Mouse (Mus musculus) stomach, embryonic 14.5 days (tissue): Measurements from ENCODE around the gene Vti1a. TPM values are rescaled to one million over a fixed set of nuclear protein-coding genes. Genes with fewer than 3 reads are reported as not detected.

ENCODE experiments used
- ATAC-seq: fragments of 200-750 bp; cut with Nextera tagmentation; 2 replicates; pipeline ENCODE4 v1.8.0; 2017; ENCODE audit warnings: low read depth, moderate TSS enrichment; ENCODE audit not compliant: insufficient number of reproducible peaks, insufficient read depth, low FRiP score
- H3K27ac ChIP-seq: fragments of 300-500 bp; sonication (generic); 2 replicates; pipeline ENCODE4 v1.5.1; 2014; ENCODE audit warnings: mild to moderate bottlenecking, low read length, moderate library complexity, mixed read lengths
- H3K27me3 ChIP-seq: fragments of 300-500 bp; sonication (generic); 2 replicates; pipeline ENCODE4 v1.6.1; 2014; ENCODE audit warnings: low read length, control low read depth, mixed read lengths; ENCODE audit not compliant: control insufficient read depth, insufficient read depth
- H3K36me3 ChIP-seq: fragments of 300-500 bp; sonication (generic); 2 replicates; pipeline ENCODE4 v1.6.1; 2014; ENCODE audit warnings: mild to moderate bottlenecking, control low read depth, low read length, moderate library complexity, mixed read lengths; ENCODE audit not compliant: control insufficient read depth, insufficient read depth
- H3K4me1 ChIP-seq: fragments of 300-500 bp; sonication (generic); 2 replicates; pipeline ENCODE4 v1.6.1; 2014; ENCODE audit warnings: low read length, control low read depth, mixed read lengths; ENCODE audit not compliant: control insufficient read depth, insufficient read depth
- H3K4me2 ChIP-seq: fragments of 300-500 bp; sonication (generic); replicated peaks from 2 replicates; pipeline ENCODE4 v1.6.1; 2014; ENCODE audit warnings: low read depth, low read length, control low read depth
- H3K4me3 ChIP-seq: fragments of 300-500 bp; sonication (generic); 2 replicates; pipeline ENCODE4 v1.5.1; 2014; ENCODE audit warnings: low read depth, low read length, control low read depth
- H3K9ac ChIP-seq: fragments of 300-500 bp; sonication (generic); replicated peaks from 2 replicates; pipeline ENCODE4 v1.6.1; 2014; ENCODE audit warnings: low read depth, mild to moderate bottlenecking, control low read depth, low read length, moderate library complexity, mixed read lengths
- H3K9me3 ChIP-seq: fragments of 300-500 bp; sonication (generic); 2 replicates; pipeline ENCODE4 v1.6.1; 2016; ENCODE audit warnings: low read depth, low read length, control low read depth; ENCODE audit not compliant: control insufficient read depth
- WGBS: fragments of 180-500 bp; shearing (Covaris S2); extraction: QIAGEN DNeasy Blood & Tissue Kit; methylation state at CpG from one replicate; pipeline ENCODE4 v1.1.7; 2014; 5-methylcytosine and 5-hydroxymethylcytosine counted together
- polyA plus RNA-seq: library from polyadenylated mRNA; unstranded; fragments of >200 nt; fragmentation: Nextera tagmentation; extraction: Ambion mirVana; gene quantifications from 2 replicates; pipeline ENCODE4 v1.2.1, GENCODE M21; 2014

Gene Vti1a
- polyA plus RNA-seq, 1 experiment from 2014 or later, result 27.2 TPM

DNA sequence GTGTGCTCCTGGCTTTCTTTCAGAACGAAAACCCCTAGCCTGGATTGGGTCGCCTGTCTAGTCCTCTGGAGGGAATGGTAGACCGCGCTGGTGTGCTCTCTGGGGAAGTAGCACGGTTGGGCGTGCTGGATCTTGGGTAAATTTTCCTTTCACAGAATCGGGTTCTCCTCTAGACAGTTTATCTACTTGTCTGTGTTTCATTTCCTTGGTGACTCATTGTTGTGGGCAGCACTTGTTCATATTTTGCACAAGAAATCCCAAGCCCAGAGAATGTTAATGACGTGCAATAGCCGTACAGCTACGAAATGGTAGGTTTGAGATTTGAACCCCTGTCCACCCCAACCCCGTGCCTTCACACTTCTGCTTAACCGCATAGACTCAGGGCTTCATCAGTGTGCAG, 145.9 kb downstream of the Vti1a start:
- Histone ChIP-seq H3K27me3 (no peaks in the 10 kb centered on the region), H3K27ac (no peak overlapping the region), H3K4me2 (no peak overlapping the region), H3K36me3 (no peaks in the 10 kb centered on the region), H3K9me3 (no peaks in the 10 kb centered on the region), H3K9ac (no peak overlapping the region), H3K4me1 (0 out of 2 replicates have a peak, but pooled peaks cover 4% of the 10 kb centered on the region), H3K4me3 (no peak overlapping the region)
- ATAC-seq, result no peak
- 87% methylated on average over 12 of the region's 12 CpGs for WGBS

DNA sequence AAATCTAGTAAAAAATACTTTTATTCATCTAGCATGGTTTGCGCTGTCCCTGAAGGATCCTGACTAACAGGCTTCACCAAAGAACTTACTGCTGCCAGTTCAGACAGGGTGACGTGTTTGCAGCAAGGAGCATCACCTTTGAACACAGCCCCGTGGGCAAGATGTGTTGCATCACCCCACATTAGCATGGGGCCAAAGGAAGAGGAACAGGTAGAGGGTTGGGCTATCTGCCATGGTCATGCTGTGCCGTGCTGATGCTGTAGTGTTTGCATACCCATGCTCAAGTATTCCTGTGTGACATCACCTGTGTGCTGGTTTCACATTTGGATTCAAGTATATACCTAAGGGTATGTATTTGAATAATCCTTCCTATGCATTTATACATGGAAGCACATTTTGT, 147.6 kb downstream of the Vti1a start:
- no peak overlapping the region for H3K27ac ChIP-seq
- no peak overlapping the region for H3K4me3 ChIP-seq
- no peak overlapping the region for H3K9ac ChIP-seq
- H3K9me3 ChIP-seq, result no peaks in the 10 kb centered on the region
- no peaks in the 10 kb centered on the region for H3K36me3 ChIP-seq
- no peak for ATAC-seq
- H3K27me3 ChIP-seq, result no peaks in the 10 kb centered on the region
- H3K4me2 ChIP-seq, result no peak overlapping the region
- H3K4me1 ChIP-seq, result peaks cover 2% of the 10 kb centered on the region; the same call in 1 of the 2 replicates
- 84% methylated on average over 4 of the region's 4 CpGs for WGBS

DNA sequence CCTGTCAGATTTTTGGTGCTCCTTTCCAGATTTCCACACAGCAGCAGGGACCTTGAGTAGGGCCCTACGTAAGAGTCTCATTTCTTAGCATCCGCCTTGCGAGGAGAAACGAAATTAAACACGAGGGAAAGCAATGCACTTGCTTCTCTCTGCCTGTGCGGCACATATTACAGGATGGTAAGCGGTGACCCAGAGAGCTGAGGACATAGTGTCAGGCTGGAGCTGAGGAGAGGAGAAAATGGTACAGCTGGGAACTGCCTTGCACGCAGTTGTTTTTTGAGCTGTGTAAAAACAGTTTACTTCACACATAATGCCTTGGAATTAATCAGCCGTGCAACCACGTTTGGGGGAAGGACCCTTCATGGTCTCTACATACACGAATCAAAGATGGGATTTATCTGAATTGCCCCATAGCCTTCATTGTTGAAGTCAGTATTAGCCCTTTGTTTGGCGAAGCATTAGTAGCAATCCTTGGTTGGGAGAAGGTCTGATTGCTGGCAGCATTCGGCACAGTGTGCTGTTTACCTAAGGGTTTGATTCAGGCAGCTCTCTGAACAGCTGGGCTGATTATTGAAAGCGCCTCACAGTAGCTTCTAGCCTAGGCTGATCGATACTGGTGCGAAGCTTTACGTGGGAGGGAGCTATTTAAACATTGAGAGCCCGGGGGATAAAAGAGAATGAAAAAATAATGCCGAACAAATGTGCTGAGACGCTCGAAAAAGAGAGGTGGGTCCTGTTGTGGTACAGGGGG, 153.4 kb downstream of the Vti1a start:
- no peak overlapping the region for H3K9ac ChIP-seq
- H3K4me3 ChIP-seq, result no peak overlapping the region
- H3K4me1 ChIP-seq, result peaks cover 15% of the 10 kb centered on the region; the same call in 1 of the 2 replicates
- no peaks in the 10 kb centered on the region for H3K9me3 ChIP-seq
- no peak; the same call in 1 of the 2 replicates for ATAC-seq
- H3K36me3 ChIP-seq, result no peaks in the 10 kb centered on the region
- H3K4me2 ChIP-seq, result peak overlapping the region; percentile 27
- no peaks in the 10 kb centered on the region for H3K27me3 ChIP-seq
- H3K27ac ChIP-seq, result no peak overlapping the region
- WGBS, result 47% methylated on average over 21 of the region's 21 CpGs

DNA sequence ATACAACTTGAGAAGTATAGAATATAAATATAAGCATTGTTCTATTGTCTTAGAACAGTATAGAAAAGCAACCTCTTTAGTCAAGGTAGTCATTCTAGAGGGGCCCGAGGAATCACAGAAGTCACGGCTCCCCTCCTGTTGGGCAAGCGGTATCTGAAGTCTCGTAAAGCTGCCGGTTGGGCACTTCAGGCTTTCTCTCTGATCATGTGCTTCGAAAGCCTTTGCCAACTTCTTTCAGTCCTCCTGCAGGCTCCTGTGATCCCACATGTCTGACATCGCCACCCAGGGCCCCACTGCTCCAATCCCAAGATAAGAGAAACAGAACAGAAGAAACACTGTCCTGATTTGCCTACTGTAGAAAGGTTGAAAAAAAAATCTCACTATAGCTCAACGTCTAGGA, 156.5 kb downstream of the Vti1a start:
- no peaks in the 10 kb centered on the region for H3K36me3 ChIP-seq
- WGBS, result 80% methylated on average over 8 of the region's 8 CpGs
- H3K4me1 ChIP-seq, result peaks cover 15% of the 10 kb centered on the region; the same call in 1 of the 2 replicates
- H3K4me3 ChIP-seq, result no peak overlapping the region
- H3K9ac ChIP-seq, result no peak overlapping the region
- no peaks in the 10 kb centered on the region for H3K27me3 ChIP-seq
- H3K4me2 ChIP-seq, result no peak overlapping the region
- ATAC-seq, result no peak
- no peaks in the 10 kb centered on the region for H3K9me3 ChIP-seq
- no peak overlapping the region for H3K27ac ChIP-seq

DNA sequence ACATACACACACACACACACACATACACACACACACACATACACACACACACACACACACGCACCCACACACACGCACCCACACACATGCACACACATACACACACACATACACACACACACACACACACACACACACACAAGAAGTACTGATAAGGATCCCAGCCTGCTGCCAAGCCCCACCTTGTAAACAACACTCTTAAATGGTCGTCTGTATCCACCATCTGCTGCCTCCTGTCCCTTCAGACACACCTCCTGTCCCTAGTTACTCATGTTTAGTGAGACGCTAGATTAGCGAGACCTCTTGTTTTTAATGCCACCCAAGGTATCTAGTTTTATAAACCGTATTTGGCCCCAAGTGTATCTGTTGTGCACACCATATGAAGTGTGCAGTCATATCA, 158.1 kb downstream of the Vti1a start:
- Histone ChIP-seq H3K27ac (no peak overlapping the region), H3K4me1 (peaks cover 8% of the 10 kb centered on the region; the same call in 1 of the 2 replicates), H3K27me3 (no peaks in the 10 kb centered on the region), H3K9ac (no peak overlapping the region), H3K36me3 (no peaks in the 10 kb centered on the region), H3K4me3 (no peak overlapping the region), H3K9me3 (no peaks in the 10 kb centered on the region), H3K4me2 (no peak overlapping the region)
- WGBS, result 78% methylated on average over 6 of the region's 6 CpGs
- ATAC-seq, result no peak

DNA sequence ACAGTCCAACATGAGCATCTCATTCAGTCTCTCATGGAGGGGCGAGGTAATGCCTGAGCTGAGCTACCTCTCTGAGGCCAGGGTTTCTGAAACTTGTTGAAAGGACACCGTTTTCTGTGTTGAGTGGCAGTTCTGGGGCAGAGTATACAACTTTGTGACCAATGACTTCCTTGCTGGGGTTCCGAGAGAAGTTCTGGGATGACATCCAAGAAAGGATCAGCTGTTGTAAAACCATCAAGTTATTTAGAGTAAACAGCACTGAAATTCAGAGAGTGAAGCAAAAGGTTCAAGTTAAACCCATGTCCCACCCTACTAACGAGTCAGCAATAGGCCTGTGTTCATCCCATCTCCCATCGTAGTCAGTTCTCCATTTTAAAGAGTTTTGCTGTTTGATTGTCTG, 164.4 kb downstream of the Vti1a start:
- Histone ChIP-seq H3K36me3 (no peaks in the 10 kb centered on the region), H3K9me3 (no peaks in the 10 kb centered on the region), H3K4me1 (0 out of 2 replicates have a peak, but pooled peaks cover 3% of the 10 kb centered on the region), H3K27me3 (no peaks in the 10 kb centered on the region), H3K27ac (no peak overlapping the region), H3K9ac (no peak overlapping the region), H3K4me3 (no peak overlapping the region), H3K4me2 (no peak overlapping the region)
- WGBS, result 67% methylated on average over 5 of the region's 5 CpGs
- ATAC-seq, result no peak

DNA sequence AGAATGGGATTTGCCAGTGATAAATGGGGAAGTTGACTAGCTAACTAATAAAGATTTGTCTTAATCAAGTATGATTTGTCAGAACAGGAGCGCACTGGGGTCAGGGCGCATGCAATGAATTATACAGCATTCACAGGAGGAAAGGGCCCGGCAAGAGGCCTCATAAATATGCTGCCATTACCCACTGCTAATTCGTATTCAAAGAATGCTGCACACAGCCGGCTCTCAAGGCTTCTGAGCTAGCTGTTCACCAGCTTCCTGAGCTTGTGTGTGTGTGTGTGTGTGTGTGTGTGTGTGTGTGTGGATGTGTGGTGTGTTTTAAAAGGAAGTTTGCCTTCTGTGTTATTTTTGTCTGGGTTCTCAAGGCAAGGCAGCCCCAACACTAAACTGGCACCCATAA, 165.2 kb downstream of the Vti1a start:
- 27% methylated on average over 5 of the region's 5 CpGs for WGBS
- H3K4me3 ChIP-seq, result no peak overlapping the region
- no peaks in the 10 kb centered on the region for H3K27me3 ChIP-seq
- no peak overlapping the region for H3K9ac ChIP-seq
- no peak overlapping the region for H3K4me2 ChIP-seq
- H3K4me1 ChIP-seq, result 0 out of 2 replicates have a peak, but pooled peaks cover 3% of the 10 kb centered on the region
- H3K36me3 ChIP-seq, result no peaks in the 10 kb centered on the region
- H3K9me3 ChIP-seq, result no peaks in the 10 kb centered on the region
- no peak overlapping the region for H3K27ac ChIP-seq
- ATAC-seq, result no peak

DNA sequence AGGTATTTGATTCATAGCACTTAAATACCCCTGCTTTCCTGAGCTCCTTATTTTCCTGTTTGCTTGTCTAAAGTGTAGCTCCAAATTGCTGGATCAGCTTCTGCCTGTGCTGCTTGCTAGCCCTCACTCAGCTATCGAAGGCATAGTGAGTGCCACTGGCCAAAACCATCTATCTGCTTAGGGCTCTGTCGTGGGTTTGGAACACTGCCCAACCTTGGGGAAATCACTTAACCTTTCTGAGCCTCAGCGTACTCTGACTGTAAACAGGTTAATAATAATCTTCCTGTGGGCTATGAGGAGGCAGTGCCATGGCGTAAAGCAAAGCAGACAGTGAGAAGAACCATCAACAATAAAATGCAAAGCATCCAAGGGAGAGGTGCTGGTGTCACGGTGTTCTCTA, 167.4 kb downstream of the Vti1a start:
- Histone ChIP-seq H3K4me1 (0 out of 2 replicates have a peak, but pooled peaks cover 3% of the 10 kb centered on the region), H3K9ac (no peak overlapping the region), H3K4me2 (no peak overlapping the region), H3K27ac (no peak overlapping the region; the same call in 1 of the 2 replicates), H3K36me3 (no peaks in the 10 kb centered on the region), H3K27me3 (no peaks in the 10 kb centered on the region), H3K4me3 (no peak overlapping the region), H3K9me3 (no peaks in the 10 kb centered on the region)
- ATAC-seq, result no peak
- 34% methylated on average over 5 of the region's 5 CpGs for WGBS
